7 mouse cellular contexts compared by ENCODE assay signal in the genomic region with DNA sequence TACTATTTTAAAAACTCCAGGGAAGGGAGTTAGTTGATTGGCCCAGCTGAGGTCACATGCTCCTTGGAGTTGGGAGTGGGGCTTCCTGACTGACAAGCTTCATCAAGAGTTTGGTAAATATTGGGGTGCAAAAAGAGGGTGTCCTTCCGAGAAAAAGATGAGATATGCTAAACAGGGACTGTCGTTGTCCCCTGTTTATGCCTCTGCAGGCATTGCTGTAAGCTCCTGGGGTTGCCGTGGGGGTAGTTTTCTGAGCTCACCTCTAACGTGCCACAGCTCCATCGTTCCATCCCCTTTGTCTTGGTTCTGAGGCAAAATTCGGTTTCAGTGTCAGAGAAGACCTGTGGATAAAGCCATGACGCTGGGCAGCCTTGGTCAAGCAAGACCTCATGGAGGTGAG. TPM values are rescaled to one million over a fixed set of nuclear protein-coding genes. Genes with fewer than 3 reads are reported as not detected.
DNase-seq lines count a peak whose midpoint lies in the region; ATAC-seq and TF ChIP-seq lines count a peak whose summit lies in the region.

A gene (plus strand): TSS at position 301 of the 400 bp plus-strand sequence.

- H3K36me3 ChIP-seq in CH12.LX (replicated peaks in 1 of 2; ENCODE audit: control insufficient read depth in 1 of 2, insufficient read depth in 1 of 2, low read length in 1 of 2), result no peaks in the 10 kb centered on the region
- no peaks in the 10 kb centered on the region for H3K36me3 ChIP-seq in forebrain, embryonic 14.5 days (ENCODE audit: control insufficient read depth, insufficient read depth, low read length)
- no peaks in the 10 kb centered on the region for H3K36me3 ChIP-seq in intestine, embryonic 15.5 days
- H3K36me3 ChIP-seq in neural tube, embryonic 12.5 days, result no peaks in the 10 kb centered on the region

- H3K4me1 ChIP-seq in CH12.LX (ENCODE audit: control insufficient read depth in 1 of 2, insufficient read depth in 2 of 2), result peaks cover 0 to 4% of the 10 kb centered on the region in 2 experiments; a peak in 1 of 4 replicates
- H3K4me1 ChIP-seq in forebrain, embryonic 14.5 days (ENCODE audit: control insufficient read depth, insufficient read depth, low read length), result 0 out of 2 replicates have a peak, but pooled peaks cover 2% of the 10 kb centered on the region
- H3K4me1 ChIP-seq in intestine, embryonic 15.5 days (replicated peaks), result no peaks in the 10 kb centered on the region
- H3K4me1 ChIP-seq in neural tube, embryonic 12.5 days, result peaks cover 6% of the 10 kb centered on the region; the same call in 1 of the 2 replicates

- no peaks in the 10 kb centered on the region for H3K79me2 ChIP-seq in CH12.LX (replicated peaks; ENCODE audit: control insufficient read depth, extremely low read depth, insufficient read depth, poor library complexity, severe bottlenecking)

- no peak for TF ChIP-seq RAD21 in CH12.LX (IDR thresholded peaks at IDR 0.05; ENCODE audit: low read depth, low read length)

- TF ChIP-seq EP300 in CH12.LX (IDR thresholded peaks at IDR 0.05; ENCODE audit: low read length), result no peak

- no peak for TF ChIP-seq CTCF in CH12.LX (conservative IDR thresholded peaks at IDR 0.05 in 1 of 2, IDR thresholded peaks at IDR 0.05 in 1 of 2; ENCODE audit: low read depth in 2 of 2, low read length in 2 of 2)

- WGBS in forebrain, embryonic 14.5 days, result 86% methylated on average over 7 of the region's 7 CpGs
- WGBS in intestine, embryonic 15.5 days, result 79% methylated on average over 7 of the region's 7 CpGs
- 80% methylated on average over 7 of the region's 7 CpGs for WGBS in neural tube, embryonic 12.5 days

- no peaks in the 10 kb centered on the region for H3K27me3 ChIP-seq in CH12.LX (replicated peaks)
- no peaks in the 10 kb centered on the region for H3K27me3 ChIP-seq in forebrain, embryonic 14.5 days (replicated peaks; ENCODE audit: control insufficient read depth, insufficient read depth, low read length)
- H3K27me3 ChIP-seq in intestine, embryonic 15.5 days (replicated peaks), result no peaks in the 10 kb centered on the region
- no peaks in the 10 kb centered on the region for H3K27me3 ChIP-seq in neural tube, embryonic 12.5 days (replicated peaks)

- no peak for ATAC-seq in CD4-positive, CD25-positive, alpha-beta regulatory T cell, adult 4 months
- ATAC-seq in forebrain, embryonic 14.5 days, result no peak
- ATAC-seq in intestine, embryonic 15.5 days, result no peak
- ATAC-seq in neural tube, embryonic 12.5 days (ENCODE audit: low FRiP score, low read depth), result no peak
- ATAC-seq in megakaryocyte-erythroid progenitor cell, adult 5-6 weeks (replicated peaks; ENCODE audit: low FRiP score, low TSS enrichment, poor library complexity, severe bottlenecking), result no peak

- dilution Hi-C loops in CH12.LX (cut with MboI; ENCODE audit: extremely low pct_ligation_motif_present, extremely low pct_unique_long_range_greater_than_20kb, low sequenced_read_pairs), result no loop called here

- no peak for DNase-seq in CH12.LX (ENCODE audit: extremely low read depth)
- DNase-seq in forebrain, embryonic 14.5 days (ENCODE audit: low spot score), result no peak
- DNase-seq in spleen, postnatal 36 days (ENCODE audit: low spot score in 2 of 2), result no peak

- no peak within 1 kb of the TSS for H3K4me3 ChIP-seq in CH12.LX (replicated peaks in 1 of 3; ENCODE audit: low read depth in 2 of 3, low read length in 2 of 3, poor library complexity in 1 of 3)
- H3K4me3 ChIP-seq in forebrain, embryonic 14.5 days (ENCODE audit: low read depth, low read length), result no peak within 1 kb of the TSS
- H3K4me3 ChIP-seq in intestine, embryonic 15.5 days (replicated peaks), result no peak within 1 kb of the TSS
- H3K4me3 ChIP-seq in neural tube, embryonic 12.5 days, result no peak within 1 kb of the TSS

- H3K9me3 ChIP-seq in CH12.LX (replicated peaks; ENCODE audit: low read length), result no peaks in the 10 kb centered on the region
- H3K9me3 ChIP-seq in forebrain, embryonic 14.5 days (replicated peaks; ENCODE audit: control insufficient read depth, low read length), result no peaks in the 10 kb centered on the region
- no peaks in the 10 kb centered on the region for H3K9me3 ChIP-seq in intestine, embryonic 15.5 days
- no peaks in the 10 kb centered on the region for H3K9me3 ChIP-seq in neural tube, embryonic 12.5 days

- no peak within 1 kb of the TSS for H3K9ac ChIP-seq in CH12.LX (ENCODE audit: insufficient read depth, low read depth)
- no peak within 1 kb of the TSS for H3K9ac ChIP-seq in forebrain, embryonic 14.5 days (ENCODE audit: low read length)
- H3K9ac ChIP-seq in intestine, embryonic 15.5 days, result no peak within 1 kb of the TSS
- H3K9ac ChIP-seq in neural tube, embryonic 12.5 days, result no peak within 1 kb of the TSS

- in situ Hi-C loops in CH12.LX (cut with MboI; ENCODE audit: low pct_ligation_motif_present, low pct_unique_long_range_greater_than_20kb, low sequenced_read_pairs), result no loop called here

- TF ChIP-seq POLR2A in CH12.LX (IDR thresholded peaks at IDR 0.05; ENCODE audit: low read depth, low read length), result no peak

- peak within 1 kb of the TSS; percentile 74 for H3K4me2 ChIP-seq in CH12.LX (ENCODE audit: insufficient read depth, low read depth, poor library complexity, severe bottlenecking)
- no peak within 1 kb of the TSS for H3K4me2 ChIP-seq in forebrain, embryonic 14.5 days (ENCODE audit: low read length)
- H3K4me2 ChIP-seq in intestine, embryonic 15.5 days (replicated peaks), result no peak within 1 kb of the TSS
- H3K4me2 ChIP-seq in neural tube, embryonic 12.5 days (replicated peaks), result no peak within 1 kb of the TSS

- H3K27ac ChIP-seq in CH12.LX (ENCODE audit: insufficient read depth, low read depth), result no peak within 1 kb of the TSS
- H3K27ac ChIP-seq in forebrain, embryonic 14.5 days (ENCODE audit: low read depth, low read length), result no peak within 1 kb of the TSS
- H3K27ac ChIP-seq in intestine, embryonic 15.5 days, result no peak within 1 kb of the TSS
- H3K27ac ChIP-seq in neural tube, embryonic 12.5 days, result no peak within 1 kb of the TSS

TF ChIP-seq in CH12.LX, 34 proteins besides CTCF, POLR2A, EP300 and RAD21:
- peak; percentile 49 for TF ChIP-seq USF1 (IDR thresholded peaks at IDR 0.05; ENCODE audit: low read depth, low read length)
- TF ChIP-seq MXI1 (IDR thresholded peaks at IDR 0.05; ENCODE audit: low read depth, low read length), result no peak
- no peak for TF ChIP-seq JUND (conservative IDR thresholded peaks at IDR 0.05; ENCODE audit: low read depth, low read length)
- TF ChIP-seq GABPA (IDR thresholded peaks at IDR 0.05; ENCODE audit: insufficient replicate concordance, low read depth, low read length), result no peak
- TF ChIP-seq USF2 (conservative IDR thresholded peaks at IDR 0.05; ENCODE audit: low read depth, low read length), result 0 out of 2 replicates have a peak, but pooled peaks have one; percentile 18
- TF ChIP-seq NRF1 (IDR thresholded peaks at IDR 0.05; ENCODE audit: low read depth, low read length), result no peak
- TF ChIP-seq MYC (IDR thresholded peaks at IDR 0.05; ENCODE audit: low read depth, low read length), result no peak
- TF ChIP-seq MEF2A (IDR thresholded peaks at IDR 0.05; ENCODE audit: borderline replicate concordance, low read depth, low read length), result no peak
- no peak for TF ChIP-seq ELF1 (IDR thresholded peaks at IDR 0.05; ENCODE audit: low read depth, low read length)
- no peak for TF ChIP-seq ZC3H11A (IDR thresholded peaks at IDR 0.05; ENCODE audit: low read depth, low read length)
- TF ChIP-seq HCFC1 (IDR thresholded peaks at IDR 0.05; ENCODE audit: low read depth, low read length), result no peak

RNA-seq across cellular contexts. Expression of the gene that starts here (rescaled TPM):
- 10 to 100 TPM; 14.7 to 15.1 TPM for polyA plus RNA-seq in CD4-positive, CD25-positive, alpha-beta regulatory T cell, adult 4 months (2017; shearing (Covaris generic))
- 1.4 and 1.5 TPM in 2 replicates for total RNA-seq in CH12.LX (2012; rRNA removed)
- total RNA-seq in CH12.LX (2014; rRNA removed), result 1.7 and 2.2 TPM in 2 replicates
- polyA plus RNA-seq in CH12.LX (2012; ENCODE audit: insufficient read length, low read depth), result 3.3 and 3.9 TPM in 2 replicates
- 52.8 and 55.4 TPM in 2 replicates for polyA plus RNA-seq in forebrain, embryonic 14.5 days (2014; fragmentation: Nextera tagmentation; extraction: Ambion mirVana)
- polyA plus RNA-seq in intestine, embryonic 15.5 days (2015; fragmentation: Nextera tagmentation; extraction: Ambion mirVana), result 18.0 and 20.9 TPM in 2 replicates
- polyA plus RNA-seq in neural tube, embryonic 12.5 days (2016; fragmentation: Nextera tagmentation; extraction: Ambion mirVana), result 59.2 and 61.2 TPM in 2 replicates
- 8.2 and 9.3 TPM in 2 replicates for total RNA-seq in megakaryocyte-erythroid progenitor cell, adult 5-6 weeks (2014; fragmentation: Nextera tagmentation)
- 6.2 and 13.4 TPM in 2 replicates for total RNA-seq in megakaryocyte-erythroid progenitor cell, adult 5-6 weeks (2017)
